Mouse (Mus musculus) myocyte (in vitro differentiated cells): ENCODE measurements around the gene Cebpb. TPM values are rescaled to one million over a fixed set of nuclear protein-coding genes. Genes with fewer than 3 reads are reported as not detected.

Experiments used
- H3K27me3 ChIP-seq: one replicate; pipeline ENCODE4 v1.6.1; 2011; ENCODE audit not compliant: control insufficient read depth, insufficient read depth, insufficient read length
- H3K36me3 ChIP-seq: one replicate; pipeline ENCODE4 v1.6.1; 2011; ENCODE audit not compliant: control insufficient read depth, insufficient read depth
- H3K4me2 ChIP-seq: one replicate; pipeline ENCODE4 v1.6.1; 2011; ENCODE audit warnings: low read depth, control low read depth
- H3K4me3 ChIP-seq: one replicate; pipeline ENCODE4 v1.5.1; 2011; ENCODE audit warnings: mild to moderate bottlenecking, control low read depth, moderate library complexity
- H3K79me2 ChIP-seq: one replicate; pipeline ENCODE4 v1.6.1; 2011; ENCODE audit not compliant: control insufficient read depth, insufficient read depth
- H3ac ChIP-seq: one replicate; pipeline ENCODE4 v1.6.1; 2011; ENCODE audit not compliant: control insufficient read depth, insufficient read length
- CEBPB ChIP-seq: IDR thresholded peaks from 2 replicates; pipeline ENCODE4 v1.6.1; 2011; ENCODE audit warnings: mild to moderate bottlenecking, moderate library complexity; ENCODE audit not compliant: poor library complexity, insufficient read depth, severe bottlenecking
- E2F4 ChIP-seq: IDR thresholded peaks from one replicate; pipeline ENCODE4 v1.6.1; 2011; ENCODE audit warnings: mild to moderate bottlenecking, control low read depth, moderate library complexity; ENCODE audit not compliant: insufficient read depth
- MAX ChIP-seq: IDR thresholded peaks from one replicate; pipeline ENCODE4 v1.6.1; 2011; ENCODE audit warnings: low read depth, mild to moderate bottlenecking, control low read depth
- MYOD1 ChIP-seq, 3 experiments: IDR thresholded peaks; one replicate each; pipeline ENCODE4 v1.6.1; 2011; ENCODE audit warnings: control low read depth in 2 of 3, low read depth in 2 of 3, mild to moderate bottlenecking in 2 of 3, moderate library complexity in 1 of 3; ENCODE audit not compliant: insufficient read length in 2 of 3, control insufficient read depth in 1 of 3
- MYOG ChIP-seq, 3 experiments: IDR thresholded peaks; one replicate each; pipeline ENCODE4 v1.6.1; 2011; ENCODE audit warnings: control low read depth in 2 of 3, low read depth in 2 of 3, mild to moderate bottlenecking in 2 of 3; ENCODE audit not compliant: insufficient read length in 2 of 3, control insufficient read depth in 1 of 3, insufficient read depth in 1 of 3
- POLR2A ChIP-seq: IDR thresholded peaks from one replicate; pipeline ENCODE4 v1.6.1; 2011; ENCODE audit warnings: low read depth, mild to moderate bottlenecking, control low read depth, moderate library complexity; ENCODE audit not compliant: insufficient read length
- POLR2AphosphoS2 ChIP-seq: IDR thresholded peaks from one replicate; pipeline ENCODE4 v1.6.1; 2011; ENCODE audit warnings: low read depth, control low read depth; ENCODE audit not compliant: insufficient read length
- REST ChIP-seq: IDR thresholded peaks from one replicate; pipeline ENCODE4 v1.6.1; 2011; ENCODE audit warnings: mild to moderate bottlenecking, control low read depth, moderate library complexity; ENCODE audit not compliant: insufficient read depth, insufficient read length
- SRF ChIP-seq: IDR thresholded peaks from one replicate; pipeline ENCODE4 v1.6.1; 2011; ENCODE audit warnings: low read depth; ENCODE audit not compliant: control insufficient read depth, insufficient read length
- TCF12 ChIP-seq: IDR thresholded peaks from one replicate; pipeline ENCODE4 v1.6.1; 2011; ENCODE audit warnings: mild to moderate bottlenecking, control low read depth; ENCODE audit not compliant: poor library complexity, insufficient read depth, severe bottlenecking
- TCF3 ChIP-seq: IDR thresholded peaks from one replicate; pipeline ENCODE4 v1.6.1; 2011; ENCODE audit warnings: low read depth, control low read depth; ENCODE audit not compliant: insufficient read length
- USF1 ChIP-seq: IDR thresholded peaks from one replicate; pipeline ENCODE4 v1.6.1; 2011; ENCODE audit warnings: low read depth, mild to moderate bottlenecking, control low read depth, moderate library complexity
- polyA plus RNA-seq: library from polyadenylated mRNA; unstranded; fragments of >200 nt; fragmentation: generic; extraction: Trizol; gene quantifications from one replicate; pipeline ENCODE4 v1.2.1, GENCODE M21; 2012; ENCODE audit warnings: missing spikeins

Cebpb gene
- polyA plus RNA-seq, 1 experiment = 74.7 TPM

DNA sequence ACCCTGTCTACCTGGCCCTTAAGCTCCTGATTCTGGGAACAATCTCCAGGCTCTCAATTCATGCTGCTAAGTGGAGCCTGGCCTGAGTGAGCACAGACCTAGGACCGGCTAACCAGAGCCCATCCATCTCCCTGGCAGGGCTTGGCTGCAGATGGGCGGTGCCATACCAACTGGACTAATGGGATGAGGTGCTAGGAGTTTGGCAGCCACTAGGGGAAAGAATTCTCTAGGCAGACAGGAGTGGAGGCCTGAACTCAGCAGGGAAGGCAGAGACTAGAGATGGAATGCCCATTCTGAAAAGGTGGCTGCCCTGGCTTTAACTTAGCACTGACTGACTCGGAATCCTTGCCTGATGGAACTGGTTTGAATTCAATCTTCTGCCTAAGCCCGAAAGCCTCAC is 42.3 kb upstream of the Cebpb start:
- TF ChIP-seq TCF12 = no peak
- no peak for TF ChIP-seq MYOD1 (IDR thresholded peaks at IDR 0.05; ENCODE audit: control insufficient read depth in 1 of 3, insufficient read length in 2 of 3, low read depth in 2 of 3)
- no peak for TF ChIP-seq POLR2AphosphoS2
- no peak for TF ChIP-seq USF1
- TF ChIP-seq TCF3 = no peak
- TF ChIP-seq MAX = no peak
- no peak for TF ChIP-seq POLR2A
- no peak for TF ChIP-seq CEBPB
- no peak for TF ChIP-seq REST
- no peak for TF ChIP-seq E2F4
- no peaks in the 10 kb centered on the region for H3K27me3 ChIP-seq
- no peaks in the 10 kb centered on the region for H3K79me2 ChIP-seq
- peaks cover 10% of the 10 kb centered on the region for H3K36me3 ChIP-seq
- H3ac ChIP-seq = no peak overlapping the region
- H3K4me2 ChIP-seq = no peak overlapping the region
- H3K4me3 ChIP-seq = no peak overlapping the region

DNA sequence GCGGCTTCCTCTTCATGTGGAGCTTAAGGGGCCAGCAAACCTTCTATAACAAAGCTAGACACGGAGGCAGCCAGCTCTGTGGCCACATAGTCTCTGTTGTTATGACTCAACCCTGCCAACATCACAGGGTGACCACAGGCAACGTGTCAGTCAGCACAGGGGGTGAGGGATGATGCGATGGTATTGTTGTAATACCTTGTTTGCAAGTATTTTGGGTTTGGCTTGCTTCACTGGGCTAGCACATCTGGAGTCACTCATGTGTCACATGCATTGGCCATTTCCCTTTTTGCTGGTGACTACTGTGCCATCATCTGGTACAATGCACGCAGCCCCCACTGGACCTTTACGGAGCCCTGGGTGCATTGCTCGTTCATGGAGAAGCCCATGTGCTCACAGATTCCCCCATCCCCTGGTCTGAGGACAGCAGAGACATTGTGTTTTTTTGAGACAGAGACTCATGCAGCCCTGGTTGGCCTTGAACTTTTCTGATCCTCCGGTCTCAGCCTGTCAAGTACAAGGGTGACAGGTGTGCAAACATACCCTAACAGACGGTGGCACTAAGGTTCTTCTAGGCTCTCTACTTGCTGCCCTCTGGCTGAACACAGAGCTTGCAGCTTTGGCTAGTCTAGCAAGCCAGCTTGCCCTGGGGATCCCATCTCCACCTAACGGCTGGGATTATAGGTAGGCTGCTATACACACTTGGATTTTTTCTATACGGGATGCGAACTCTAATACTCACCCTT is 39.3 kb upstream of the Cebpb start:
- H3K36me3 ChIP-seq = peaks cover 18% of the 10 kb centered on the region
- H3ac ChIP-seq = no peak overlapping the region
- TF ChIP-seq MYOD1 (IDR thresholded peaks at IDR 0.05; ENCODE audit: control insufficient read depth in 1 of 3, insufficient read length in 2 of 3, low read depth in 2 of 3) (no peak), CEBPB (no peak), TCF12 (no peak), SRF (no peak), POLR2AphosphoS2 (no peak), POLR2A (no peak), USF1 (no peak), MYOG (IDR thresholded peaks at IDR 0.05; ENCODE audit: control insufficient read depth in 1 of 3, insufficient read depth in 1 of 3, insufficient read length in 2 of 3, low read depth in 2 of 3) (no peak), TCF3 (no peak), MAX (no peak), REST (no peak), E2F4 (no peak)
- H3K4me2 ChIP-seq = peak overlapping the region; percentile 10
- no peaks in the 10 kb centered on the region for H3K79me2 ChIP-seq
- H3K27me3 ChIP-seq = no peaks in the 10 kb centered on the region
- no peak overlapping the region for H3K4me3 ChIP-seq

DNA sequence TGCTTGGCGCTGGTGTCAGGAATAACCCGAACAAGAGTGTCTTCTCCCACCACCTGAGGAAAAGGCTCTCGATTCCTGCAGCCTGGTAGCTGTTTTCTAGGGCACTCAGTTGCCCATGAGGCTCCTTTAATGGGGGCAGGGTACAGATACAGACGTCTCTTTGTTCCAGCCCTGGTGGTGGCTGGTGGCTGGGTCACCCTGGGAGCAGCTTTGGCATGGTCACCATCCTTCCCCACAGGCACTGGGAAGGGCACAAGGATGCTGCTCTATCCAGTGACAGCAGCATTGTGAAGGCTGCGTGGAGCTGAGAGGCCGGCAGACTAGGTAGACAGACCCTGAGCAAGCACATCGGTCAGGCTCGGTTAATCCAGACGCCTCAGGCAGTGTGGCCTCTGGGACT is 37.1 kb upstream of the Cebpb start:
- TF ChIP-seq SRF = no peak
- no peak for TF ChIP-seq USF1
- no peak for TF ChIP-seq MAX
- no peak for TF ChIP-seq CEBPB
- TF ChIP-seq TCF12 = no peak
- no peak for TF ChIP-seq E2F4
- TF ChIP-seq TCF3 = no peak
- TF ChIP-seq POLR2AphosphoS2 = no peak
- no peak for TF ChIP-seq MYOG (IDR thresholded peaks at IDR 0.05; ENCODE audit: control insufficient read depth in 1 of 3, insufficient read depth in 1 of 3, insufficient read length in 2 of 3, low read depth in 2 of 3)
- no peak for TF ChIP-seq MYOD1 (IDR thresholded peaks at IDR 0.05; ENCODE audit: control insufficient read depth in 1 of 3, insufficient read length in 2 of 3, low read depth in 2 of 3)
- no peak for TF ChIP-seq REST
- no peak for TF ChIP-seq POLR2A
- H3K4me2 ChIP-seq = no peak overlapping the region
- no peak overlapping the region for H3ac ChIP-seq
- H3K4me3 ChIP-seq = no peak overlapping the region
- peaks cover 13% of the 10 kb centered on the region for H3K36me3 ChIP-seq
- peaks cover 13% of the 10 kb centered on the region for H3K79me2 ChIP-seq
- no peaks in the 10 kb centered on the region for H3K27me3 ChIP-seq

DNA sequence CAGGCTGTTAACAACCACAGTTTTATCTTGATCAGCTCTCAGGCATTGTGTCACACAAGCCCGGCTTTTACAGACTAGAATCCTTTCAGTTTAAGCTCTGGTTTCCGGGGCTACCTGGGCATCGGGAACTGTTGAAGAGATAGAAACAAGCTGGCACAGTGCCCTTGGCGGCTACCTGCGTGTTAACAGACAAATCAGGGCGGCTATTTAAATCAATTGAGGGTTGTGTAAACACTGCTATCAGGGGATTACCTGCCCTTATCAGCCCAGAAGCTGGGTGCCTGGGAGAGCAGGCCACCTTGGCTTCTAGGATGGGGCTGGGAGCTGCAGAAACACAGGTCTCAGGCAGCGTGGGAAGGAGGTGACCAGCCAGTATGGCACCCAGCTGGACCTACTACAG is 36.0 kb upstream of the Cebpb start:
- TF ChIP-seq TCF12 (no peak), POLR2AphosphoS2 (no peak), REST (no peak), MYOD1 (IDR thresholded peaks at IDR 0.05; ENCODE audit: control insufficient read depth in 1 of 3, insufficient read length in 2 of 3, low read depth in 2 of 3) (no peak), SRF (no peak), MAX (no peak), POLR2A (no peak), CEBPB (no peak), USF1 (no peak), MYOG (IDR thresholded peaks at IDR 0.05; ENCODE audit: control insufficient read depth in 1 of 3, insufficient read depth in 1 of 3, insufficient read length in 2 of 3, low read depth in 2 of 3) (no peak), TCF3 (no peak), E2F4 (no peak)
- Histone ChIP-seq H3K36me3 (peaks cover 13% of the 10 kb centered on the region), H3K79me2 (peaks cover 23% of the 10 kb centered on the region), H3K4me2 (no peak overlapping the region), H3K27me3 (no peaks in the 10 kb centered on the region), H3K4me3 (no peak overlapping the region), H3ac (no peak overlapping the region)
